Mouse (Mus musculus) embryo, embryonic 10 days (tissue): ENCODE data around the gene Disp2.

Experiments
- DNase-seq: peaks from one replicate; pipeline ENCODE4 v3.0.0-alpha.2; 2015; ENCODE audit warnings: low spot score

Disp2 gene

GRCm38 (mm10) chr2:118844427-118844826, 64.9 kb downstream of the Disp2 start:
- no peak for DNase-seq

GRCm38 (mm10) chr2:118846246-118846645, 66.7 kb downstream of the Disp2 start:
- no peak for DNase-seq

GRCm38 (mm10) chr2:118851756-118852155, 72.2 kb downstream of the Disp2 start:
- peak; percentile 64 for DNase-seq
